Mouse (Mus musculus) frontal cortex, adult 2 months (tissue): ENCODE data around the gene Dst. TPM values are rescaled to one million over a fixed set of nuclear protein-coding genes. Genes with fewer than 3 reads are reported as not detected.

Source experiments
- DNase-seq, 2 experiments: peaks; one replicate each; pipeline ENCODE4 v3.0.0; 2022; ENCODE audit warnings: low spot score in 1 of 2; ENCODE audit errors: extremely low spot score in 1 of 2
- polyA plus RNA-seq: library from polyadenylated mRNA; depleted of rRNA; stranded (reverse); fragments of >200 nt; gene quantifications from 2 replicates; pipeline ENCODE4 v1.2.3, GENCODE M21; 2012; rRNA removed

The Dst gene
- polyA plus RNA-seq, result 80.7 and 80.9 TPM in 2 replicates

GRCm38 (mm10) chr1:33908191-33908962 lies at the start of gene Dst:
TSS of gene Dst (plus strand) at chr1:33908225.
- no peak for DNase-seq

GRCm38 (mm10) chr1:33869031-33869430 lies 39.0 kb upstream of the Dst start:
- no peak for DNase-seq

GRCm38 (mm10) chr1:33869437-33869836 lies 38.6 kb upstream of the Dst start:
- no peak for DNase-seq

- no peak for DNase-seq
Observed at GRCm38 (mm10) chr1:33873561-33873960, 34.5 kb upstream of the Dst start.

- DNase-seq, result no peak
Observed at GRCm38 (mm10) chr1:33875691-33876090, 32.3 kb upstream of the Dst start.

GRCm38 (mm10) chr1:33876416-33876815 lies 31.6 kb upstream of the Dst start:
- DNase-seq, result no peak

- no peak for DNase-seq
Observed at GRCm38 (mm10) chr1:33878170-33878569, 29.9 kb upstream of the Dst start.

- peak in 1 of 2 experiments; percentile 66 for DNase-seq
Observed at GRCm38 (mm10) chr1:33883102-33883839, 24.8 kb upstream of the Dst start.

- DNase-seq, result peak in 1 of 2 experiments; percentile 82
Observed at GRCm38 (mm10) chr1:33892784-33893183, 15.2 kb upstream of the Dst start.

- DNase-seq, result no peak
Observed at GRCm38 (mm10) chr1:33896116-33896515, 11.9 kb upstream of the Dst start.

- no peak for DNase-seq
Observed at GRCm38 (mm10) chr1:33896666-33897065, 11.4 kb upstream of the Dst start.

- DNase-seq, result no peak
Observed at GRCm38 (mm10) chr1:33897426-33897825, 10.6 kb upstream of the Dst start.

GRCm38 (mm10) chr1:33898373-33898772 lies 9.7 kb upstream of the Dst start:
- DNase-seq, result no peak

- peak in 1 of 2 experiments; percentile 62 for DNase-seq
Observed at GRCm38 (mm10) chr1:33900175-33900574, 7.8 kb upstream of the Dst start.

GRCm38 (mm10) chr1:33903587-33903986 lies 4.4 kb upstream of the Dst start:
- no peak for DNase-seq

GRCm38 (mm10) chr1:33906216-33906615 lies 1.8 kb upstream of the Dst start:
- no peak for DNase-seq

- DNase-seq, result peak in 1 of 2 experiments; percentile 33
Observed at GRCm38 (mm10) chr1:33906927-33907326, 1.1 kb upstream of the Dst start.

GRCm38 (mm10) chr1:33907421-33908190 lies 419 bp upstream of the Dst start, which contains the start of gene Bend6:
TSS of gene Bend6 (minus strand) at chr1:33907816.
- peak; percentile 27 to 70 for DNase-seq

- DNase-seq, result no peak
Observed at GRCm38 (mm10) chr1:33911589-33911988, 3.6 kb downstream of the Dst start.

GRCm38 (mm10) chr1:33916554-33916953 lies 8.5 kb downstream of the Dst start:
- DNase-seq, result no peak

GRCm38 (mm10) chr1:33922975-33923374 lies 14.9 kb downstream of the Dst start:
- no peak for DNase-seq
